Mouse (Mus musculus) lung, postnatal 10 days (tissue): Measurements from ENCODE around the gene Pdia4.
"Not testable (repeated sequence)": the region's sequence is repeated elsewhere in the genome, so short reads cannot be mapped to it uniquely, and the experiment has no call there.

ENCODE experiments used
- DNase-seq: peaks from one replicate; pipeline ENCODE4 v3.0.0; 2021

Pdia4 gene

GRCm38 (mm10) chr6:47753144-47753543, 60.1 kb downstream of the Pdia4 start:
- DNase-seq: not testable (repeated sequence)

GRCm38 (mm10) chr6:47748306-47748705, 64.9 kb downstream of the Pdia4 start:
- DNase-seq: peak; percentile 88

GRCm38 (mm10) chr6:47747886-47748285, 65.3 kb downstream of the Pdia4 start:
- DNase-seq: not testable (repeated sequence)
